Mouse (Mus musculus) heart, adult 8-10 months (tissue): ENCODE measurements around the gene Epc2. TPM values are rescaled to one million over a fixed set of nuclear protein-coding genes. Genes with fewer than 3 reads are reported as not detected.

Source experiments
- DNase-seq: peaks from one replicate; pipeline ENCODE4 v3.0.0; 2022; ENCODE audit warnings: low spot score
- total RNA-seq, 4 experiments: library from RNA; stranded (reverse); gene quantifications; 2 replicates each; pipeline ENCODE4 v1.2.4; 2022

Gene Epc2
- total RNA-seq, 4 experiments from 2014 or later: 16.7 to 20.3 (median 17.8) TPM

GRCm38 (mm10) chr2:49569862-49570777 lies 118.8 kb downstream of the Epc2 start:
- DNase-seq: peak; percentile 55

- DNase-seq: no peak
Measured at GRCm38 (mm10) chr2:49570778-49571101, 119.5 kb downstream of the Epc2 start.

GRCm38 (mm10) chr2:49571159-49571920 lies 120.1 kb downstream of the Epc2 start:
- no peak for DNase-seq

- DNase-seq: no peak
Measured at GRCm38 (mm10) chr2:49572111-49572642, 120.9 kb downstream of the Epc2 start.

GRCm38 (mm10) chr2:49572684-49573083 lies 121.4 kb downstream of the Epc2 start:
- DNase-seq: no peak

- no peak for DNase-seq
Measured at GRCm38 (mm10) chr2:49573282-49573681, 122.0 kb downstream of the Epc2 start.

- no peak for DNase-seq
Measured at GRCm38 (mm10) chr2:49580585-49580984, 129.3 kb downstream of the Epc2 start.

GRCm38 (mm10) chr2:49582546-49582945 lies 131.3 kb downstream of the Epc2 start:
- no peak for DNase-seq

GRCm38 (mm10) chr2:49583311-49583710 lies 132.0 kb downstream of the Epc2 start:
- peak; percentile 6 for DNase-seq

GRCm38 (mm10) chr2:49590450-49590849 lies 139.2 kb downstream of the Epc2 start:
- DNase-seq: no peak

GRCm38 (mm10) chr2:49592926-49593325 lies 141.6 kb downstream of the Epc2 start:
- DNase-seq: no peak

GRCm38 (mm10) chr2:49594886-49595285 lies 143.6 kb downstream of the Epc2 start:
- no peak for DNase-seq

- no peak for DNase-seq
Measured at GRCm38 (mm10) chr2:49596318-49596717, 145.0 kb downstream of the Epc2 start.

- DNase-seq: no peak
Measured at GRCm38 (mm10) chr2:49600021-49600681, 148.9 kb downstream of the Epc2 start.

Other genes with a start within 250 kb of the Epc2 start
- gene Kif5c, start 167.8 kb downstream of the Epc2 start, total RNA-seq: 1 to 10 TPM; 1.1 to 1.5 (median 1.3) TPM